Mouse (Mus musculus): ENCODE measurements around the gene 2810006K23Rik.
"Not testable (repeated sequence)": the region's sequence is repeated elsewhere in the genome, so short reads cannot be mapped to it uniquely, and the experiment has no call there.

Gene 2810006K23Rik

DNA sequence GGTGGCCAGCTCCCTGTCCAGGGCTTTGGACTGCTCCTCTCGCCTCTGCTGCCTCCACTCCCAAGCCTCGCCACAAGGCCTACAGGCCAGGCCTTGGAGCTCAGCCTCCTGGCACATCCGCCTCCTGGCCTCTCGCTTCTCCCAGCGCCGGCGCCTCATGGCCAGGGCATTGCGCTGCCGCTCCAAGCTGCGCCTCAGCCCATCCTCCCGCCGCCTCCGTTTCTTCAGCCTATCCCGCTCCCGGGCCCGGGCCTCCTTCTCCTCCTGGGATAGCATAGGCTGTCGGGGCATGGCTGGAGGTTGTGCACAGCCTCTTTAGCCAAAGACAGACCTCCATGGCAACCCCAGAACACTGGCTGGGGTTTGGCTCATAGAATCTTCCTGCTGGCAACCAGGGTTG, 21.3 kb downstream of the 2810006K23Rik start:
- no peak for DNase-seq (ENCODE audit: low read depth, low spot score)

GRCm38 (mm10) chr5:124350350-124350749, 22.5 kb downstream of the 2810006K23Rik start:
- no peak for DNase-seq (ENCODE audit: low read depth, low spot score)

DNA sequence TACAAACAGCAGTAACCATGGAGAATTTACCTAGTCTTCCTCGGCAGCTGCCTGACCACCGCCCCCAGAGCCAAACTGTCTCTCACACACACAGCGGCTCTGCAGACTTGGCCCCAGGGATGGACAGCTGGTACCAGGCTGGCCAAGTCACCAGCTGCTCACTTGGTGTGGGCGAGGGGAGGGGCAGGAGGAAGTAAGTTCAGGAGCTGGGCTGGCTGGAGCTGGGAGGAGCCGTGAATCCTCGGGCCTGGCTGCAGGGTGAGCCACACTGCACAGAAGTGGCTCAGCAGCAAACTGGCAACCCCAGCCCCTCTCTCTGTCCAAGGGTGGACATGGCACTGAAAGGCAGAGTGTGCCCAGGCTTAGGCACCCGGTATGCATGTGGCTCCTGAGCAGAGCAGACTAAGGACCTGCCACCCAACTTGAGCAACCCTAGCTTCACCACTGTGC, 23.2 kb downstream of the 2810006K23Rik start:
- DNase-seq (ENCODE audit: low read depth, low spot score): peak; percentile 91

GRCm38 (mm10) chr5:124351604-124352003, 23.7 kb downstream of the 2810006K23Rik start:
- DNase-seq (ENCODE audit: low read depth, low spot score): no peak

GRCm38 (mm10) chr5:124352141-124352920, 24.4 kb downstream of the 2810006K23Rik start:
- DNase-seq (ENCODE audit: low read depth, low spot score): peak; percentile 68

DNA sequence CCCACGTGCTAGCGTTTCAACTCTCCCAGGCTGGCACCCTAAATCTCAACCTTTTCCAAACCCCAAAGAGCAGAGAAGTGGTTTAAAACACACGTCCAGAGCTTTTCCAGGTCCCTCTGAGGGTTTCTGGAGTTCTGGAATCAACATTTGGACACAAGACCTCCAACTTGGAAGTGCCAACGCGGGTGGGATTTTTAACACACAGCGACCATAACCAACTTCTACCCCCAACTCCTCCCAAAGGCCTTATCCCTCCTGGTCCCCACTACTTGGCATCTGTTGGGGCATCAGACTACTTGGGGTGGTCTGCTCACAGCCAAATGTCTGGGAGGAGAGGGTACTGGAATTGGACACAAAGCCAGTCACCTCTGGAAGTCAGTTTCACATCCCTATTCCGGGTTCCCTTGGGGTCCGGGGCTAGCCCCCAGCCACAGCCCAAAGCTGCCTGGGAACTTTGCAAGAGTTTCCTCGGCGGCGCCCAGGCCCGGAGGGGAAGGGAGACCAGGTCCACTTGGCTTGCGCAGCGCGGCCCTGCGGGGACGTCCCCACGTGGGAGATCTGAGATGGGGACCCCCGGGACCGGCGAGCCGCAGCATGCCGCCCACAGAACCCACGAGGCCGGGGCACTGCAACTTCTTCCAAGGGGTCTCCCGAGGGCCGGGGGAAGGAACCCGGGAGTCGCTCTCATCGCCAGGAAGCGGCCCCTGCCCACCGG, 25.3 kb downstream of the 2810006K23Rik start:
- no peak for DNase-seq (ENCODE audit: low read depth, low spot score)

- DNase-seq (ENCODE audit: low read depth, low spot score): no peak
Observed at GRCm38 (mm10) chr5:124353726-124354547, 26.0 kb downstream of the 2810006K23Rik start.

GRCm38 (mm10) chr5:124354574-124355424, 26.9 kb downstream of the 2810006K23Rik start:
- no peak for DNase-seq (ENCODE audit: low read depth, low spot score)

DNA sequence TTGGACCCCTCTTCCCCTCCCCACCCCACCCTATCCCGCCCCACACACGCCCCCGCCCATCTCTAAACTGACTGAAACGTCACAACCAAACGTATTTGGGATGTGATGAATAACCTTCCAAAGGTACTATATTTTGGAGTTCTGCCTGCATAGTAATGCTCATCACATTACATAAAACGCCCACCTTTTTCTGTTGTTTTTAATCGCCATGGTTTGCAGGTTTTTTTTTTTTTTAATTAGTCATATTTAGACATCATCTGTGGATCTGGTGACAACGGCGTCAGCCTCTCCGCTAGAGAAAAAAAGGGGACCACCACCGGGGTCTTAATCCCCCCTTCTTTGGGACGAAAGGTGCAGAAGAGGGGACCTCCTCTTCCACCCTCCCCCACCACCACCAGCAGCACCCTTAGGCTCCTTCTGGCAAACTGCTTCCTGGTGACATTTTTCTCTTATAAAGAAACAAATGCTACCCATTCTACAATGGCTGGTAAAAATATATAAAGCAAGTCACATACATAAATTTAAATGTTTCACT, 27.6 kb downstream of the 2810006K23Rik start:
- no peak for DNase-seq (ENCODE audit: low read depth, low spot score)

- no peak for DNase-seq (ENCODE audit: low read depth, low spot score)
Observed at GRCm38 (mm10) chr5:124356695-124357094, 28.8 kb downstream of the 2810006K23Rik start.

GRCm38 (mm10) chr5:124359641-124360040, 31.8 kb downstream of the 2810006K23Rik start:
- DNase-seq (ENCODE audit: low read depth, low spot score): no peak

DNA sequence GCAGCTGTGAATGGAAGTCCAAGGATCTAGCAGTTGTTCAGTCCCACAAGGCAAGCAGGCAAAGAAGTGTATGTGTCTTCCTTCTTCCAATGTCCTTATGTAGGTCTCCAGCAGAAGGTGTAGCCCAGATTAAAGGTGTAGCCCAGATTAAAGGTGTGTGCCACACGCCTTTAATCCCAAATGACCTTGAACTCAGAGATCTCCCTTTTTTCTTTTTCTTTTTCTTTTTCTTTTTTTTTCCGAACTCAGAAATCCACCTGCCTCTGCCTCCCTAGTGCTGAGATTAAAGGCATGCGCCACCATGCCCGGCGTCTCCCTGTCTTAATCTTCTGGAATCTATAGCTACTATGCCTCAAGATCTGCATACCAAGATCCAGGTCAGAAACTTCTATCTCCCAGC, 35.1 kb downstream of the 2810006K23Rik start, which contains the start of gene Cdk2ap1:
Gene Cdk2ap1, minus strand, starts transcription at position 101 of the 400 bp plus-strand sequence.
- DNase-seq (ENCODE audit: low read depth, low spot score): not testable (repeated sequence)

DNA sequence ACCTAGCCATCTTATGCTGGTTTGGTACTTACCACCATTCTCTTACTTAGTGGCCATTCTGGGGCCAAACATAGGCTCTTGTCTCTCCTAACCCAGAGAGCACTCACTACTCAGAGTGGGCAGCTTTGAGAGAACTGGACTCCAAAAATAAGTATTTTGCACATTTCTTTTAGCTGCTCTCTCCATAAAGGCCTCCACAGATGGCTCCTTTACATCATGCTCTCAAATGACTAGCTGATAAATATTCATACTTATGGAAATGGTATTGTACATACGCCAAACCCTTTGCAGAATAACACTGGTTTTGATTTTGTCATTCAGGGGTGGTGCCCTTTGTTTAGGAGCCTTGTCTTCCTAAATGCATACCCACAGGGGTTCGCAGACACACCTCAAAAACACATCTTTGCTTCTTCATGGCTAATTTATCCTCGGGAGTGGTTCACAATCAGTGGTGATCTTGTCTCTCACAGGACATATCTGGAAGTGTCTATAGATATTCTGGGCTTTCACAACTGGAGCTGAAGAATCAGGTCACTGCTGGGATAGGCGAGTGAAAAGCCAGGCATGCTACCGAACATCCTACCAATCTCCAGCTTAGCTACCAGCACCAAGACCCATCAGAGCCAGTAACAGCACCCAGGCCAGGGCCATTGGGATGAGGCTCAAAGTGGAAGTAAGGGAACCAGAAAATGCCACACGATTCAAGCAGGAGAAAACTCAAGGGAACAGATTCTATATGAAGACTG, 36.5 kb downstream of the 2810006K23Rik start:
- DNase-seq (ENCODE audit: low read depth, low spot score): no peak

- DNase-seq (ENCODE audit: low read depth, low spot score): no peak
Observed at GRCm38 (mm10) chr5:124365754-124366153, 37.9 kb downstream of the 2810006K23Rik start.

DNA sequence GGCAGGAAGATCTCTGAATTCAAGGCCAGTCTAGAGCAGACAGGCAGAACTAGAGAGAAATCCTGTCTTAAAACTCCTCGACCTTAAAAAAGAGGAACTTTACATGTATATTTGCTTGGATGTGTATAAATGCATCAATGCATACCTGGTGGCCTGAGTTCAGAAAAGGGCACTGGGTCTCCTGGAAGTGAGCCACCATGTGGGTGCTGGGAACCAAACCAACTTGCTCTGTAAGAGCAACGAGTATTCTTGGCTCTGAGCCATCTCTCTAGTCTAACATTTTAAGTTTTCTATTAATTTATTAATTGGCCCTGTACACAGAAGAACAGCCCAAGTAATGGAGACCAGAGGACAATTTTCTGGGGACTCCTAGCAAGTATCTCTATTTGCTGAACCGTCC, 38.8 kb downstream of the 2810006K23Rik start:
- no peak for DNase-seq (ENCODE audit: low read depth, low spot score)

DNA sequence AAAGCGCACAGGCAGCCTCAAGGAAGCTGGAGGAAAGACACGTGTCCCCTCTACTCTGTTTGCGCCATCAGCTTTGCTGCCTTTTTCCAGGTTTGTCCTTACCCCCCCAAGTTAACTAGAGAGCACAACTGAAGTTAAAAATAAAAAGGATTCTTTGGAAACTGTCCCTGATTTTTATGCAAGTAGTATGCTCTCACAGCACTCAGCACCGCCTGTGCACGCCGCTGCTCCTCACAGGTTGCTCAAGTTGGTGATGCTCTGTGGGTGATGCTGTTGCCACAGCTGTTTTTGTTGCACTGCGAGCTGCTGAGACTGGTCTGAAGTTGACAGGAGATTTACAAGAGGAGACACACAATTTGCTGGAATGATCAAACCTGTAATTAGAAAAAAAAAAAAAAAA, 46.4 kb downstream of the 2810006K23Rik start:
- DNase-seq (ENCODE audit: low read depth, low spot score): no peak

- DNase-seq (ENCODE audit: low read depth, low spot score): no peak
Observed at GRCm38 (mm10) chr5:124376401-124376800, 48.5 kb downstream of the 2810006K23Rik start.

DNA sequence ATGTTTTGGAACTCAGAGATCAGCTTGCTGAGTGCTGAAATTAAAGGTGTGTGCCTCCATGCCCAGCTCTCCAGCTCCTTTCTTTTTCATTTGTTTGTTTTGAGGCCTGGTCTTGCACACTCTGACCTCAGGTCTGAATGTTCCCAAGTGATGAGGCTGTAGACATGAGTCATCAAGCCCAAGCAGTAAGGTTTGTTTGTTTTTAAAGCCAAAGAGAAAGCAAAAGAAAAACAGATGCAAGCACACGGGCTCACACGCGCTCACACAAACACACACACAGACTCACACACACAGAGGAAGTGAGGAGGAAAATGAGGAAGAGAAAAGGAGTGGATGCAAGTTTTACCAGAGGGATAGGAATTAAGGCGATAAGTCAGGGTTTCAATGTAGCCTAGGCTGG, 49.3 kb downstream of the 2810006K23Rik start:
- no peak for DNase-seq (ENCODE audit: low read depth, low spot score)

- no peak for DNase-seq (ENCODE audit: low read depth, low spot score)
Observed at GRCm38 (mm10) chr5:124380121-124380520, 52.2 kb downstream of the 2810006K23Rik start.

- DNase-seq (ENCODE audit: low read depth, low spot score): no peak
Observed at GRCm38 (mm10) chr5:124387932-124388331, 60.0 kb downstream of the 2810006K23Rik start.
